Mouse (Mus musculus) neural tube, embryonic 11.5 days (tissue): Measurements from ENCODE around the gene Armc7. TPM values are rescaled to one million over a fixed set of nuclear protein-coding genes. Genes with fewer than 3 reads are reported as not detected.

Experiments
- ATAC-seq: fragments of 200-750 bp; cut with Nextera tagmentation; 2 replicates; pipeline ENCODE4 v1.8.0; 2017; ENCODE audit warnings: moderate number of reproducible peaks, mild to moderate bottlenecking, moderate TSS enrichment, moderate library complexity; ENCODE audit not compliant: insufficient read depth, low FRiP score, low TSS enrichment
- DNase-seq: peaks from one replicate; pipeline ENCODE4 v3.0.0-alpha.2; 2015; ENCODE audit warnings: low spot score
- H3K27ac ChIP-seq: fragments of 300-500 bp; sonication (generic); 2 replicates; pipeline ENCODE4 v1.5.1; 2014; ENCODE audit warnings: low read depth, mild to moderate bottlenecking, low read length
- H3K27me3 ChIP-seq: fragments of 300-500 bp; sonication (generic); 2 replicates; pipeline ENCODE4 v1.6.1; 2014; ENCODE audit warnings: mild to moderate bottlenecking, low read length, mixed read lengths; ENCODE audit not compliant: control insufficient read depth, insufficient read depth
- H3K36me3 ChIP-seq: fragments of 300-500 bp; sonication (generic); 2 replicates; pipeline ENCODE4 v1.6.1; 2014; ENCODE audit warnings: mild to moderate bottlenecking, low read length, moderate library complexity, mixed read lengths; ENCODE audit not compliant: control insufficient read depth, insufficient read depth
- H3K4me1 ChIP-seq: fragments of 300-500 bp; sonication (generic); 2 replicates; pipeline ENCODE4 v1.6.1; 2014; ENCODE audit warnings: low read length, mixed read lengths; ENCODE audit not compliant: control insufficient read depth, insufficient read depth
- H3K4me2 ChIP-seq: fragments of 300-500 bp; sonication (generic); 2 replicates; pipeline ENCODE4 v1.6.1; 2014; ENCODE audit warnings: low read depth, mild to moderate bottlenecking, moderate library complexity
- H3K4me3 ChIP-seq: fragments of 300-500 bp; sonication (generic); 2 replicates; pipeline ENCODE4 v1.5.1; 2014; ENCODE audit warnings: low read depth, low read length
- H3K9ac ChIP-seq: fragments of 300-500 bp; sonication (generic); 2 replicates; pipeline ENCODE4 v1.6.1; 2014; ENCODE audit warnings: mild to moderate bottlenecking, low read length
- H3K9me3 ChIP-seq: fragments of 300-500 bp; sonication (generic); 2 replicates; pipeline ENCODE4 v1.6.1; 2016; ENCODE audit warnings: low read length; ENCODE audit not compliant: control insufficient read depth
- WGBS: fragments of 180-500 bp; shearing (Covaris S2); extraction: QIAGEN DNeasy Blood & Tissue Kit; methylation state at CpG from one replicate; pipeline ENCODE4 v1.1.7; 2014; 5-methylcytosine and 5-hydroxymethylcytosine counted together
- polyA plus RNA-seq: library from polyadenylated mRNA; unstranded; fragments of >200 nt; fragmentation: Nextera tagmentation; extraction: Ambion mirVana; gene quantifications from 2 replicates; pipeline ENCODE4 v1.2.1, GENCODE M21; 2014

The Armc7 gene
- polyA plus RNA-seq, 1 experiment from 2014 or later = 8.3 TPM

GRCm38 (mm10) chr11:115437571-115438122 lies 37.8 kb upstream of the Armc7 start:
- Histone ChIP-seq H3K4me2 (no peak overlapping the region), H3K9ac (no peak overlapping the region), H3K9me3 (no peaks in the 10 kb centered on the region), H3K27ac (no peak overlapping the region), H3K27me3 (no peaks in the 10 kb centered on the region), H3K4me1 (no peaks in the 10 kb centered on the region; the same call in 1 of the 2 replicates), H3K4me3 (no peak overlapping the region), H3K36me3 (no peaks in the 10 kb centered on the region)
- ATAC-seq (no peak), DNase-seq (no peak)
- 90% methylated on average over 5 of the region's 5 CpGs for WGBS

GRCm38 (mm10) chr11:115439326-115439725 lies 36.1 kb upstream of the Armc7 start:
- Histone ChIP-seq H3K27ac (no peak overlapping the region), H3K4me2 (no peak overlapping the region), H3K9me3 (no peaks in the 10 kb centered on the region), H3K4me3 (no peak overlapping the region), H3K4me1 (no peaks in the 10 kb centered on the region; the same call in 1 of the 2 replicates), H3K36me3 (no peaks in the 10 kb centered on the region), H3K27me3 (no peaks in the 10 kb centered on the region), H3K9ac (no peak overlapping the region)
- WGBS = 90% methylated on average over 3 of the region's 3 CpGs
- DNase-seq (no peak), ATAC-seq (no peak)

GRCm38 (mm10) chr11:115439906-115440595 lies 35.4 kb upstream of the Armc7 start, which contains the start of gene Trim80:
Gene Trim80 (plus strand): TSS chr11:115440545.
- Histone ChIP-seq H3K36me3 (no peaks in the 10 kb centered on the region), H3K9ac (peak within 1 kb of the TSS; percentile 7; the same call in 1 of the 2 replicates), H3K9me3 (no peaks in the 10 kb centered on the region), H3K4me2 (no peak within 1 kb of the TSS), H3K27ac (no peak within 1 kb of the TSS), H3K4me3 (no peak within 1 kb of the TSS), H3K27me3 (no peaks in the 10 kb centered on the region), H3K4me1 (no peaks in the 10 kb centered on the region; the same call in 1 of the 2 replicates)
- DNase-seq (no peak), ATAC-seq (no peak)
- 93% methylated on average over 9 of the region's 9 CpGs for WGBS

GRCm38 (mm10) chr11:115441417-115441816 lies 34.0 kb upstream of the Armc7 start:
- Histone ChIP-seq H3K4me1 (no peaks in the 10 kb centered on the region), H3K27me3 (no peaks in the 10 kb centered on the region), H3K9me3 (no peaks in the 10 kb centered on the region), H3K4me3 (no peak overlapping the region), H3K4me2 (no peak overlapping the region), H3K9ac (peak overlapping the region; percentile 7; the same call in 1 of the 2 replicates), H3K27ac (no peak overlapping the region), H3K36me3 (no peaks in the 10 kb centered on the region)
- WGBS = 43% methylated on average over 15 of the region's 15 CpGs
- peak; percentile 19 for DNase-seq
- no peak for ATAC-seq

- H3K27ac ChIP-seq = no peak overlapping the region
- no peak overlapping the region for H3K4me3 ChIP-seq
- H3K27me3 ChIP-seq = no peaks in the 10 kb centered on the region
- no peaks in the 10 kb centered on the region for H3K9me3 ChIP-seq
- no peaks in the 10 kb centered on the region for H3K4me1 ChIP-seq
- DNase-seq = no peak
- no peak overlapping the region for H3K4me2 ChIP-seq
- 75% methylated on average over 3 of the region's 3 CpGs for WGBS
- no peak for ATAC-seq
- no peaks in the 10 kb centered on the region for H3K36me3 ChIP-seq
- H3K9ac ChIP-seq = no peak overlapping the region
Observed at GRCm38 (mm10) chr11:115446906-115447305, 28.6 kb upstream of the Armc7 start.

- Histone ChIP-seq H3K4me2 (no peak overlapping the region), H3K27ac (no peak overlapping the region), H3K36me3 (no peaks in the 10 kb centered on the region), H3K4me3 (no peak overlapping the region), H3K4me1 (no peaks in the 10 kb centered on the region), H3K9ac (no peak overlapping the region), H3K27me3 (no peaks in the 10 kb centered on the region), H3K9me3 (no peaks in the 10 kb centered on the region)
- 86% methylated on average over 11 of the region's 11 CpGs for WGBS
- ATAC-seq (no peak), DNase-seq (no peak)
Observed at GRCm38 (mm10) chr11:115447321-115447885, 28.1 kb upstream of the Armc7 start.

GRCm38 (mm10) chr11:115448075-115448474 lies 27.4 kb upstream of the Armc7 start:
- ATAC-seq (no peak), DNase-seq (no peak)
- H3K9ac ChIP-seq = no peak overlapping the region
- no peaks in the 10 kb centered on the region for H3K9me3 ChIP-seq
- H3K4me3 ChIP-seq = no peak overlapping the region
- 85% methylated on average over 16 of the region's 16 CpGs for WGBS
- no peaks in the 10 kb centered on the region for H3K27me3 ChIP-seq
- H3K4me2 ChIP-seq = no peak overlapping the region
- H3K36me3 ChIP-seq = no peaks in the 10 kb centered on the region
- H3K27ac ChIP-seq = no peak overlapping the region
- no peaks in the 10 kb centered on the region for H3K4me1 ChIP-seq

GRCm38 (mm10) chr11:115448998-115449397 lies 26.5 kb upstream of the Armc7 start:
- Histone ChIP-seq H3K4me3 (no peak overlapping the region), H3K27ac (no peak overlapping the region), H3K4me1 (no peaks in the 10 kb centered on the region), H3K27me3 (no peaks in the 10 kb centered on the region), H3K9me3 (no peaks in the 10 kb centered on the region), H3K36me3 (no peaks in the 10 kb centered on the region), H3K4me2 (no peak overlapping the region), H3K9ac (no peak overlapping the region)
- no peak for ATAC-seq
- DNase-seq = no peak
- 53% methylated on average over 7 of the region's 7 CpGs for WGBS

- Histone ChIP-seq H3K4me2 (no peak overlapping the region), H3K36me3 (no peaks in the 10 kb centered on the region), H3K27ac (no peak overlapping the region), H3K4me3 (no peak overlapping the region), H3K9ac (no peak overlapping the region), H3K9me3 (no peaks in the 10 kb centered on the region), H3K27me3 (no peaks in the 10 kb centered on the region), H3K4me1 (no peaks in the 10 kb centered on the region)
- 92% methylated on average over 7 of the region's 7 CpGs for WGBS
- DNase-seq = no peak
- ATAC-seq = no peak
Observed at GRCm38 (mm10) chr11:115450176-115450575, 25.3 kb upstream of the Armc7 start.
